Mouse (Mus musculus) cortical plate, adult 2 months (tissue): ENCODE results near the gene Apbb2.

Experiments used
- CTCF ChIP-seq: fragments of 200-500 bp; IDR thresholded peaks from 2 replicates; pipeline ENCODE4 v1.5.1; 2011; ENCODE audit warnings: mild to moderate bottlenecking, control low read depth, low read length; ENCODE audit not compliant: insufficient read depth; ENCODE audit errors: extremely low read depth
- POLR2A ChIP-seq: fragments of 200-500 bp; IDR thresholded peaks from 2 replicates; pipeline ENCODE4 v1.6.1; 2011; ENCODE audit warnings: mild to moderate bottlenecking, low read length, control low read depth; ENCODE audit not compliant: insufficient read depth; ENCODE audit errors: extremely low read depth

DNA sequence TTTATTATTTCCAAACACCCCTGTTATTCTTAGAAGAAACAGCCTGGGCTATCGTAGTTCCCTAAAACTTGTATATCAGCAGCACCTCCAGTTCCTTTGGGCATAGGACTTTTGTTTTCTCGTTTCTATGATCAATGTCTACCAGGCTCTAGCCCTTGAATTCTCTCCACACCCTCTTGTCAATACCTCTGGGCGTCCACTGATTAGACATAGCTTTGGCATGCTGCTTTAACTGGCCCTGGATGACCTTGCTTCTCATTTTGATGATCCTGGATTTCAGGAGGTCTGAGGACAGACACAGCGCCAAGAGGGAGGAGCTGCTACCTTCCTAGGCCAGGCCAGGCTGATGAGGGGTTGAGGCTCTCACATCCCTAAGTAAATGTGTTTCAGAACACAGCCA, 196.6 kb downstream of the Apbb2 start:
- TF ChIP-seq CTCF (no peak), POLR2A (no peak)
